Mouse (Mus musculus) brain, embryonic 14.5 days (tissue): ENCODE results near the gene a.

ENCODE experiments used
- CTCF ChIP-seq: fragments of 200-500 bp; IDR thresholded peaks from 2 replicates; pipeline ENCODE4 v1.5.1; 2012; ENCODE audit warnings: inconsistent platforms, mild to moderate bottlenecking, moderate library complexity, borderline replicate concordance; ENCODE audit not compliant: insufficient read depth, insufficient read length; ENCODE audit errors: extremely low read depth
- POLR2A ChIP-seq: fragments of 200-500 bp; IDR thresholded peaks from 2 replicates; pipeline ENCODE4 v1.6.1; 2012; ENCODE audit warnings: mild to moderate bottlenecking, inconsistent platforms, borderline replicate concordance; ENCODE audit not compliant: poor library complexity, insufficient read depth, insufficient read length, severe bottlenecking; ENCODE audit errors: extremely low read depth

DNA sequence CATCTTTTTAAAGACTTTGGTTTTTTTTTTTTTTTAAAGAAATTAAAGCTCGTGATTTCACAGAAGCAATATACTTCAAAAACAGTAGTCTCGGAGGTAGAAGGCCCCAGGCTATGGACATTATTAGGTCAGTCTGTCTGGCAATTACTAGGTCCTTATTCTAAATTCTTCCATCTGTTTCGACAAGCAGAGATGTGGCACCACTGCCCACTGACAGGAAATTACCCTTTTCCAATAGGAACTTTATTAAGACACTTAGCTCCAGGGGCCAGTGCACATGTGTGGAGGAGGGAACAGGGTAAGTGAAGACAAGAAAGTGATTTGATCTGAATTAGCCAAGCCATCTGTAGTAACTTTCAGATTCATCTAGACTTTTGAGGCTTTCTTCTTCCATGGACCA, 263.5 kb downstream of the a start:
- TF ChIP-seq POLR2A: no peak
- no peak for TF ChIP-seq CTCF
